Mouse (Mus musculus): ENCODE measurements at regions not wholly inside any gene's neighbourhood (a gene's known extent, or its start where the extent isn't known, plus 50 kb on each side); places are given as distances from the start of the nearest gene placed in this dataset.

- no peak for TF ChIP-seq CTCF (IDR thresholded peaks at IDR 0.05; ENCODE audit: insufficient read depth, low read length)
- no peak for TF ChIP-seq POLR2A (IDR thresholded peaks at IDR 0.05; ENCODE audit: borderline replicate concordance, extremely low read depth, low read depth, low read length)
Observed at GRCm38 (mm10) chr2:105586782-105587181, 81.9 kb upstream of the Pax6 start.

All from lung, adult 2 months (tissue).